8 mouse cellular contexts compared by ENCODE assay signal in the genomic region with DNA sequence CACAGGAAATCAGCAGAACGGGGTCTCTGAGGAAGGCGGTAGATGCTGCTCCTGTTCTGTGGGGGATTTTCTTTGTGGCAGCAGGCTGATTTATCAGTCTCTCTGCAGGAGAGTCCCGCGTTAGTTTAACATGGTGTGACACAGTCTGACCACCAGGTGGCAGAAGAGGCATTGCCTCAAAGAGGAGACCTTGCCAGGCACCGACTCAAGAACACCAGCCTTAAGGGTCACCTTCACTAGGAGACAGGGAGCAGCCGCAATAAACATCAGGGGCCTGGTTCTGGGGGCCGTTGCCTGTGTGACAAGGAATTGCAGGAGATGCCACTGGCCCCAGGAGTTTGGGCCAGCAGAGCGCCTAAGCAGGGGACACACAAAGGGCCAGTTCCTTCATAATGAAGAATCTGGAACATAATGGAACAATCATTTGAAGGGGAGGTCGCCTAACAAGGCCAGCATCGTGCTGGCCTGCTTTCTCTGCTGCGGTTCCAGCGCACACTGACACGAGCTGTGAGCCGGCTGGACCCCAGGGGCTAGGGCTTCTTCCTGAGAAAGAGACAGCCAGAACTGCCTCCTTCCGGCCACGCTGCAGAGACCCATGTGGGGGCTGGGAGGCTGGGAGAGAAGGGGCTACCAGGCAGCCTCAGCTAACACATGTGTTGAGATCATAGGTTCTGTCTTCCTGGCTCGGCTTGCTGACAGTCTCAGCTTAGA. TPM values are rescaled to one million over a fixed set of nuclear protein-coding genes. Genes with fewer than 3 reads are reported as not detected.
DNase-seq lines count a peak whose midpoint lies in the region; ATAC-seq and TF ChIP-seq lines count a peak whose summit lies in the region.

No protein-coding gene starts in this region.

- no peaks in the 10 kb centered on the region for H3K9me3 ChIP-seq in hindbrain, postnatal 0 days (ENCODE audit: low read length)
- H3K9me3 ChIP-seq in megakaryocyte, embryonic 14.5 days = no peaks in the 10 kb centered on the region

- H3K27me3 ChIP-seq in hindbrain, postnatal 0 days (ENCODE audit: insufficient read depth, low read length) = 0 out of 2 replicates have a peak, but pooled peaks cover 3% of the 10 kb centered on the region
- H3K27me3 ChIP-seq in megakaryocyte, embryonic 14.5 days (replicated peaks) = peaks cover 67% of the 10 kb centered on the region

- peak overlapping the region; percentile 70 for H3K27ac ChIP-seq in gastrocnemius, adult 2 months
- peak overlapping the region; percentile 72 for H3K27ac ChIP-seq in hindbrain, postnatal 0 days

- 9% methylated on average over 17 of the region's 17 CpGs for WGBS in hindbrain, postnatal 0 days

- intact Hi-C loops in gastrocnemius, adult 2 months (cut with DNase I) = loop anchor here (1.0 to 10.0 kb wide), 3 partner anchors 340 to 529 kb away; no protein-coding TSS in a partner anchor

- peak; percentile 77 for DNase-seq in WW6 (ENCODE audit: low read depth, low spot score)
- DNase-seq in cerebellum, postnatal 4 days (ENCODE audit: low spot score in 2 of 2) = peak; percentile 75 to 86
- DNase-seq in gastrocnemius, adult 2 months = peak; percentile 91
- peak; percentile 94 for DNase-seq in hindbrain, postnatal 0 days (ENCODE audit: low spot score)
- DNase-seq in left cerebral cortex, adult 18-20 months (ENCODE audit: low spot score in 2 of 2) = peak; percentile 80 to 82
- peak; percentile 92 to 94 for DNase-seq in right cerebral cortex, postnatal 10 days (ENCODE audit: low spot score in 2 of 2)
- peak; percentile 88 for DNase-seq in urinary bladder, postnatal 14 days (ENCODE audit: low spot score)

- ATAC-seq in hindbrain, postnatal 0 days = peak; percentile 84

- H3K9ac ChIP-seq in hindbrain, postnatal 0 days (replicated peaks; ENCODE audit: low read length) = peak overlapping the region; percentile 28; the same call in 1 of the 2 replicates

- peak overlapping the region; percentile 27; the same call in 1 of the 2 replicates for H3K4me2 ChIP-seq in hindbrain, postnatal 0 days (ENCODE audit: low read depth, low read length)

- TF ChIP-seq CTCF in gastrocnemius, adult 2 months (IDR thresholded peaks at IDR 0.05) = no peak; the same call in none of the 2 replicates
- TF ChIP-seq CTCF in hindbrain, postnatal 0 days (IDR thresholded peaks at IDR 0.05; ENCODE audit: low read depth) = peak; percentile 98

- peaks cover 10% of the 10 kb centered on the region; the same call in 1 of the 2 replicates for H3K4me1 ChIP-seq in hindbrain, postnatal 0 days (ENCODE audit: insufficient read depth, low read length)
- H3K4me1 ChIP-seq in megakaryocyte, embryonic 14.5 days = peaks cover 23% of the 10 kb centered on the region

- H3K4me3 ChIP-seq in gastrocnemius, adult 2 months = peak overlapping the region; percentile 38
- no peak overlapping the region for H3K4me3 ChIP-seq in hindbrain, postnatal 0 days (ENCODE audit: low read length)
- peak overlapping the region; percentile 33 for H3K4me3 ChIP-seq in megakaryocyte, embryonic 14.5 days (replicated peaks)

- no peaks in the 10 kb centered on the region for H3K36me3 ChIP-seq in hindbrain, postnatal 0 days (ENCODE audit: insufficient read depth, low read length)
- H3K36me3 ChIP-seq in megakaryocyte, embryonic 14.5 days (replicated peaks; ENCODE audit: low read length) = no peaks in the 10 kb centered on the region

RNA-seq across cellular contexts. Expression of a gene that starts 8.1 kb away (rescaled TPM):
- not detected for total RNA-seq in gastrocnemius, adult 2 months (2021)
- total RNA-seq in hindbrain, postnatal 0 days (2014; rRNA removed) = 0.52 and 0.90 TPM in 2 replicates
- 1.2 TPM in 2 replicates for polyA plus RNA-seq in hindbrain, postnatal 0 days (2015; fragmentation: Nextera tagmentation; extraction: Ambion mirVana)
- total RNA-seq in left cerebral cortex, adult 18-20 months (2021) = under 1 TPM in 1 of 2 experiments, not detected in 1; 0.30 TPM
- not detected in 2 replicates for polyA plus RNA-seq in megakaryocyte, embryonic 14.5 days (2012; ENCODE audit: insufficient read depth, low replicate concordance)

RNA-seq across cellular contexts. Expression of a gene that starts 27.0 kb away (rescaled TPM):
- 10 to 100 TPM; 67.8 to 68.3 TPM for total RNA-seq in gastrocnemius, adult 2 months (2021)
- total RNA-seq in hindbrain, postnatal 0 days (2014; rRNA removed) = 46.2 and 54.6 TPM in 2 replicates
- polyA plus RNA-seq in hindbrain, postnatal 0 days (2015; fragmentation: Nextera tagmentation; extraction: Ambion mirVana) = 224 and 242 TPM in 2 replicates
- total RNA-seq in left cerebral cortex, adult 18-20 months (2021) = 100 to 1,000 TPM; 118 to 119 TPM
- 6.7 and 101 TPM in 2 replicates for polyA plus RNA-seq in megakaryocyte, embryonic 14.5 days (2012; ENCODE audit: insufficient read depth, low replicate concordance)

RNA-seq across cellular contexts. Expression of a gene that starts 48.6 kb away (rescaled TPM):
- under 1 TPM; 0.82 to 0.95 TPM for total RNA-seq in gastrocnemius, adult 2 months (2021)
- 31.4 and 38.8 TPM in 2 replicates for total RNA-seq in hindbrain, postnatal 0 days (2014; rRNA removed)
- 25.8 and 30.7 TPM in 2 replicates for polyA plus RNA-seq in hindbrain, postnatal 0 days (2015; fragmentation: Nextera tagmentation; extraction: Ambion mirVana)
- total RNA-seq in left cerebral cortex, adult 18-20 months (2021) = 10 to 100 TPM; 36.4 to 37.2 TPM
- polyA plus RNA-seq in megakaryocyte, embryonic 14.5 days (2012; ENCODE audit: insufficient read depth, low replicate concordance) = not detected in 2 replicates

Comparison
In these comparisons a context has a peak if more than half of its experiments do, and no peak if none do; other contexts are left out.
1. RNA of a gene that starts 48.6 kb away (total RNA-seq): 31.4 to 38.8 TPM in hindbrain, postnatal 0 days and 36.4 to 37.2 TPM in left cerebral cortex, adult 18-20 months; 0.82 to 0.95 TPM in gastrocnemius, adult 2 months; every median in the first group is over 10 times any median in the second.
2. Peak in every context shown above with its lines, with median percentiles within 50 percentile points of each other: DNase-seq.